Mouse (Mus musculus): ENCODE data around the gene Prkcb.

GRCm38 (mm10) chr7:122247254-122247864 lies 41.2 kb upstream of the Prkcb start:
- TF ChIP-seq CTCF (IDR thresholded peaks at IDR 0.05; ENCODE audit: borderline replicate concordance, insufficient read depth, low read length) = no peak
- TF ChIP-seq POLR2A (IDR thresholded peaks at IDR 0.05; ENCODE audit: low read depth, low read length) = no peak

All from embryonic fibroblast, embryonic 13.5 days (primary cell).